Mouse (Mus musculus) embryo, embryonic 10 days (tissue): ENCODE measurements around the gene Orai3.
"Not testable (repeated sequence)": the region's sequence is repeated elsewhere in the genome, so short reads cannot be mapped to it uniquely, and the experiment has no call there.

ENCODE experiments used
- DNase-seq: peaks from one replicate; pipeline ENCODE4 v3.0.0-alpha.2; 2015; ENCODE audit warnings: low spot score

Gene Orai3

DNA sequence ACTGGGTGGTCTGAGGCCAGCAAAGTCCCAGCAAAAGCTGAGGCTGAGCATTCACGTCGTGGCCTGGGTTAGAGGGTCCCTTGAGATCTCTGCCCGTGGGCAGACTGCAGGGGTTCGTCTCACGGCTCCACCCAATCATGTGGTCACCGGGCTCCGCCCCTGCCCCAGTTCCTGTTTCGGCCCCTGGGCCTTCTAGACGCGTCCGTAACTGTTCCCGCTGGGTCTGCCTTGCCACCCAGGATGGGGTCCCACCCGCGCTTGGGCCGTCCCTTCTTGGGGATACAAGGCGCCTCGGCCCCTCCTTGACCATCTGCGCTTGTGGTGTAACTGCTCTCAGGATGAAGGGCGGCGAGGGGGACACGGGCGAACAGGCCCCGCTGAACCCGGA is at the start of gene Orai3:
Orai3 (plus strand) TSS at position 165 of the 388 bp plus-strand sequence.
- DNase-seq = peak; percentile 85

DNA sequence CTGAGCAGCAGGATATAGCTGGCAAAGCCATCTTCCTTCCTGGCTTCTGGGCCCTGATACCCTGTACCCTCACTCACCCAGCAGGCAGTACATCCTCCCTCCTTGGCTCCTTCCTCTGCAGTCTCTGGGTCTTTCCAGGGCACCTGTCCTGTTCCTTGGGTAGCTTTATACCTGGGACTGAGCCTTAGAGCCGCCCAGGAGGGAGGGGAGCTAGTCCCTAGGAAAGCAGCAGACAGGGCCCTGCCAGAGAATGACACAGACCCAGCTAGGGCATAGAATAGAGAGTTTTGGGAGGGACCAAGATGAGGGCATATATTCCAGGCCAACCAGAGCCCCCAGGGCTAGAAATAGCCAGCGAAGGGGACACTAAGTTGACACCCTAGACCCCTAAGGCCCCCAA is 44.1 kb upstream of the Orai3 start:
- no peak for DNase-seq

DNA sequence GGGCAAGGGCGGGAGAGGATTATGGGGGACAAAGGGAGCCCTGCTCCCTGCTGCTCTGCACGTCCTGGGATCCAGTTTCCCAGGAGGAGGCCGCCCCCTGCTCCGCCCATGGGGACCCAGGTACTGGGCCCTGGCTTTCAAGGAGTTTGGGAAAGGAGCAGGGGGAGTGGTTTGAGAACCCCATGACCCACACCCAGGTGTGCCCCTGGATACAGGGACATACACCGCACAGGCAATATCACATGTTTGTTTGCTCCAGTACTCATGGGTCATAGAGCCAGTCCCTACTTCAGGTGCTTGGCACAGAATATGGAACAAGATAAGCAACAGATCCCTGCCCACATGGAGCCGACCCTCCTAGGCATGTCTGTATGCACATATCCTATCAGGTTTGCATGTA is 43.7 kb upstream of the Orai3 start:
- DNase-seq = no peak

DNA sequence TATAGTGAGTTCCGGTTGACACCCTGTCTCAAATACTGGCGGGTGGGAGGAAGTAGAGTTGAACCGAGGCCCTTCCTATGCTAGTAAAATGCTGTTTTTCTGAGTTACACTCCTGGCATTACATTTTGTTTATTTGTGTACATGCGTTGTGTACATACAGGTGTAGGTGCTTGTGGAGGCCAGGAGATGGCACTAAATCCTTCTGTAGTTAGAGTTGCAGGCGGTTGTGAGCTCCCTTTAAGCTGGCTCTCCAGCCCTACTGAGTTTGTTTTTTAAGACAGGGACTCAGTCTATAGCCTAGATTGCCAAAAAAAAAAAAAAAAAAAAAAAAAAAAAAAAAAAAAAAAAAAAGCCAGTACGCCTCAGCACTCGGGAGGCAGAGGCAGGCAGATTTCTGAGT is 41.7 kb upstream of the Orai3 start:
- no peak for DNase-seq

DNA sequence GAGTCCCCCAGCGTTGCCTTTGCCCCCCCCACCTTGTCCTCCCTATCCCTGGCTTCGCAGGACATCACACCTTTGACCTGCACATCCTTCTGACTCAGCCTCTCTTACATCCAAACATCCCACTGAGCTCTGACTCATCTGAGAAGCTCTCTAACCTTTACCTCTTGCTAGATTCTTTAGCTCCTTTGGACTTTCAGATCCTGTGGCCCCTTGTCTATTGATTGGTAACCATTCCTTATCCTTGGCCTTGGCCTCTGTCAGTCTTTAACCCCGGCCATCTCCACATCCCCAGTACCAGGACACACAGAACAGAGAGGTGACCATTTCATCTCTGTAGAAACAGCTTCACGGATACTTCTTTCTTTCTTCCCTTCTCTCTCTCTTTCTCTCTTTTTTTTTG is 39.4 kb upstream of the Orai3 start:
- no peak for DNase-seq

DNA sequence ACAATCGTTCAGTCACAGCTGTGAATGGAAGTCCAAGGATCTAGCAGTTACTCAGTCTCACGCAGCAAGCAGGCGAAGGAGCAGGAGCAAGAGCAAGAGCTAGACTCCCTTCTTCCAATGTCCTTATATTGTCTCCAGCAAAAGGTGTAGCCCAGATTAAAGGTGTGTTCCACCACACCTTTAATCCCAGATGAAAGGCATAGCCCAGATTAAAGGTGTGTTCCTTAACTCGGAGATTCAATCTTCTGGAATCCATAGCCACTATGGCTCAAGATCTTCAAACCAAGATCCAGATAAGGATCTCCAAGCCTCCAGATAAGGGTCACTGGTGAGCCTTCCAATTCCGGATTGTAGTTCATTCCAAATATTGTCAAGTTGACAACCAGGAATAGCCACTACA is 37.5 kb upstream of the Orai3 start, which contains the start of gene Ctf2:
Ctf2 (minus strand) TSS at position 101 of the 400 bp plus-strand sequence.
- DNase-seq = not testable (repeated sequence)

DNA sequence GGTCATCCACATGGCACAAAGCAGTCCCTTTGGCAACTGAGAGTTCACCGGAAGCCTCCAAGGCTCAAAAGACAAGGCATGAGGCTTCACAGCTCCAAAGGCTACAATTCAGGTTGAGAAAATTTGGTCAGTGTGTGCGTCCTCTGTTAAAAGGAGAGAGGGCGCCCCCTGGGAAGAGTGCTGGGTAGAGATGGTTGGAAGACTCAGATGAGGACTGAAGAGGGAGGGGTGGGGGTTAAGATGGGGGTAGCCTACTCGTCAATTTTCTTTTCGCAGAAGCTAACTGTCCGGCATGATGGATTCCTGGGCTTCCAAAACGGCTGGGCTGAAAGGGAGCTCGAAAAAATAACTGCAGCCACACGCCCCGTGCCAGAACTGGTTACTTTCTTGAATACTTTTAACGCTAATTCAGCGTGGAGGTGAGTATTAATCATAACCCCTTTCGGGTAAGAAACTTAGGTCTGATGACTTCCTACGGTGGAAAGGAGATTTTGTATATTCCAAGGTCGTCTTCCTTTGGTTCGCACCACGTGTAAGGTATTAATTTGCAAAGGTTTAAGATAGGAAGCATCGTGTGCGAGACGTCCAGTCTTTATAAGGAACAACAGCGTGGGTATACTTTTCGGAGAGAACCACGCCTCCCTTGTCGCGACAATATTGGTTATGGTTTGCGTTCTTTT is 25.1 kb upstream of the Orai3 start, which contains the start of gene Fbxl19:
Fbxl19 (plus strand) TSS at position 178 of the 680 bp plus-strand sequence.
- peak; percentile 86 for DNase-seq

DNA sequence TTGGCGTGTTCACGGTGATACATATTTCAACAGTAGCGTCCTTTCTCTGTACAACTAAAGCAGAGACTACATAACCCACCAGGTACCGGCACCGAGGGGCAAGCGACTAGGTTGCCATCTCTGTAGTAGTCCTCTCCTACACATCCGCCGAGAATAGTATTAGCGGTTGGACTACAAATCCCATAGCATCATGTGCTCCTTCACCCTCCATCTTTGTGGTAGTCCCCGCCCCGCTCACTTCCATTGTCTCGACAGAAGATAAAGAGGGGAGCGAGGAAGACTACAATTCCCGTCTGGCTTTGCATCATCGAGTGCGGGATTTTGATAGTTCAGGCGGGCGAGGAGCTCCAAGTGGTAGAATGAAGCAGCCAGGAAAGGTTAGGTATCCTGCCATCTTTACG is 24.4 kb upstream of the Orai3 start:
- DNase-seq = peak; percentile 97

DNA sequence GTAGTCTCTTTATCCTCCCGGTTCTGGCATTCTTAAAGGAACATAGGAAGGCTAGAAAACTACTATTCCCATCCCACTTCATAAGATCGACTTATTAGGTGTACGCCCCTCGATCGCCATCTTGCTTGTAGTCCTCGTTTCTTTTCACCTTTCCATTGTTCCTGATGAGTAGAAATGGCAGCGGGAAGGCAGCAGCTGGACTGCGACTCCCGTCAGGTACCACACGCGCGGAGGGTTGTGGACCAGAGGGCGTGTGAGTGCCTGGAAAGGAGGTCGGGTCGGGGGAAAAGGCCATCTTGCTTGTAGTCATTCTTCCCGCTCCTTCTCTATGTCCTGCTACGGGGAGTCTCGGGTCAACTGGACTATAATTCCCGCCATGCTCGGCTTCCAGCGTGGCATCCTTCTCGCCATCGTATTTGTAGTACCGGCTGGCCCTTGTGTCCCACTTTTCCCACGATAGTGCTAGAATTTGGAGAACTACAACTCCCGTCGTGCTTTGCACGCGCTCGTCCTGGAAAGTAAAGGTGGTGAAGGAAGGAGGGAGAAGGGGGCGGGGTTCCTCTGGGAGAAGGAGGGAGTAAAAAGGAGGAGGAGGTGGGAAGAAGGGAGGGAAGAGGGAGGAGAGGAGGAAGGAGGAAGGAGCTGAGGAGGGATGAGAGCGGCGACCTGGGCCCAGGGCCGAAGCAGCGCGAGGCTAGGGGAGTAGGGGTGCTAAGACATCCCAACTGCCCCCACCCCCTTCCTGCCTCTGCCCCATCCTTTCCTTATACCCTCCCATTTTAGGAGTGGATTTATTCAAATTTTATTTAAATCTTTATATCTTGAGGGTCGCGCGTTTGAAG is 23.7 kb upstream of the Orai3 start:
- peak; percentile 98 for DNase-seq

DNA sequence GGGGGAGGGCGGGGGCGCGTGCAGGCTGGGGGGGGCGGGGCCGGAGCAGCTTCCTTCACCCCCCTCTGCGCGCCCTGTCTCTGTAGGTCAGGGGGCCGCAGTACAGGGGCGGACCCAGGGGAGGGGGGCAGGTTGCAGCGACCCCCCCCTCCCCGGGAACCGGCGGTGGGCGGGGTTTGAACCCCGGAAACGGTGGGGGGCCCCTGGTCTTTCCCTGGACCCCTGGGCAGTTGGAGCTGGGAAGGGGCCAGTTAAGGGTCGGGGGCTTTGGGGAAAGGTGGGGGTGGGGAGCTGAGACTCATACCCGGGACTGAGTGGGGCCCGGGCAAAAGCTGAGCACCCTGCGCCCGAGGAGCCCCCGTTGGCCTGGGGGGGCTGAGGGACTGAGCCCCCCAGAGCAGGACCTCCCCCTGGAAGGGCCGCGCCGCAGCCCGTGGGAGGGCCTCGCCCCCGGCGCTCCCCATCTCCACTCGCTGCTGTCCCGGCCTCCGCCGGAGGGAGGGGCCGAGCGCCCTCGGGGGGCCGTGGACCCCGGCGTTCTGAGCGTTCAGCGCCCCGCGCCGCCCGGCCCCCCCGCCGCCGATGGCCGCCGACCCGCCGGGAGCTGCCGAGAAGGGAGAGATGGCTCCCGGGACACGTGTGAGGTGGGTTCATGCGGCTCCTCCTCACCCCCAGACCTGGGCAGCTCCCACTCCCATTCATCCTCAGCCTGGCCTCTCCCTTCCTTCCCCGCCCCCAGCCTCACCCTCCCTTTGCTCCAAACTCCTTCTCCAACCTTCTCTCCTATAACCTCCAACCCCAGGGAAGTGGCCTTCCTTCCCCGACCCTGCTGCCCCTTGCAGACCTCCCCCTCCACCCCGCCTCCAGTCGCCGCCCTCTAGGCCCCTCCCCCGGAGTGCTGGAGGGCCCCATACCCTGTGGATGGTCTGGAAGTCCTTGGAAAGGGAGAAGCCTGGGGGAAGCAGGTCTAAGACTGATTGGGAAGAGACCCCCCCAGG is 22.8 kb upstream of the Orai3 start:
- peak; percentile 80 for DNase-seq

DNA sequence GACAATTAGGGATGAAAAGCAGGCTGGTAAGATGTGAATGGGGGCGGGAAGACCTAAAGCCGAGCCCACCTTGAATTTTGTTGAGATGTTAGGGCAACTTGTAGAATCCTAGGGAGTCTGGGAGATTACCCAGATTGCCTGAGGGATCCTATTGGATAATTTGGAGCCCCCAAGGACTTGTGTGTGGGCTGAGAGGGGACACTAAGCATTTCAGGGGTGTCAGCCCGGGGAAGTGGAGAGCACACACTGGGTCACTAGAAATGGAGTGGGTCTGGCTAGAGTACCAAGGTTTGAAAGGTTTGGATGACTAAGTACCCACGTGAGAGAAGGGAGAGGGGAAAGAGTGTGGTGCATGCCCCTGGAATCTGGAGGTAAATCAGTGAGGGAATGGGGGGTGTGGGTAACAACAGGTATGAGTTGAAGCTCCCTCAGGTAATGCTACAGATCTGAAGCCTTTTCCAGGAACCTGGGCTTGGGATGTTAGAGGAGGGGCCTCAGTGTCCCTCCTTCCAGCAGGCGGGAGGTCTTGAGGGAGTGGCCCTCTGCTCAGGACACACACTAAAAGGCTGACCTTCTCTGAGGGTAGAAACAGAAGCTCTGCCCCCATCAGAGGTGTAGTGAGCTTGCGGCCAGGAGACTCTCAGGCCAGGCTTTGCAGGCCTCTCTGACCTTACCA is 21.9 kb upstream of the Orai3 start:
- DNase-seq = no peak

DNA sequence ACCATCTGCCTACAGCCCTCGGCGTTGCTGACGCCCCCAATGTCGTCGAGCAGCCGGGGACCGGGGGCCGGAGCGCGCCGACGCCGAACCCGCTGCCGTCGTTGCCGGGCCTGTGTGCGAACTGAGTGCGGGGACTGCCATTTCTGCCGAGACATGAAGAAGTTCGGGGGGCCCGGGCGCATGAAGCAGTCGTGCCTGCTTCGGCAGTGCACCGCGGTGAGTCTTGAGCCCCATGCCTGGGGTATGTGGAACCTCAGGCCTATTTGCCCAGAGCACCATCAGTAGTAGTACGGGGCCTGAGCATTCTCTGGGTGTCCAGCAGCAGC is 21.4 kb upstream of the Orai3 start:
- no peak for DNase-seq

DNA sequence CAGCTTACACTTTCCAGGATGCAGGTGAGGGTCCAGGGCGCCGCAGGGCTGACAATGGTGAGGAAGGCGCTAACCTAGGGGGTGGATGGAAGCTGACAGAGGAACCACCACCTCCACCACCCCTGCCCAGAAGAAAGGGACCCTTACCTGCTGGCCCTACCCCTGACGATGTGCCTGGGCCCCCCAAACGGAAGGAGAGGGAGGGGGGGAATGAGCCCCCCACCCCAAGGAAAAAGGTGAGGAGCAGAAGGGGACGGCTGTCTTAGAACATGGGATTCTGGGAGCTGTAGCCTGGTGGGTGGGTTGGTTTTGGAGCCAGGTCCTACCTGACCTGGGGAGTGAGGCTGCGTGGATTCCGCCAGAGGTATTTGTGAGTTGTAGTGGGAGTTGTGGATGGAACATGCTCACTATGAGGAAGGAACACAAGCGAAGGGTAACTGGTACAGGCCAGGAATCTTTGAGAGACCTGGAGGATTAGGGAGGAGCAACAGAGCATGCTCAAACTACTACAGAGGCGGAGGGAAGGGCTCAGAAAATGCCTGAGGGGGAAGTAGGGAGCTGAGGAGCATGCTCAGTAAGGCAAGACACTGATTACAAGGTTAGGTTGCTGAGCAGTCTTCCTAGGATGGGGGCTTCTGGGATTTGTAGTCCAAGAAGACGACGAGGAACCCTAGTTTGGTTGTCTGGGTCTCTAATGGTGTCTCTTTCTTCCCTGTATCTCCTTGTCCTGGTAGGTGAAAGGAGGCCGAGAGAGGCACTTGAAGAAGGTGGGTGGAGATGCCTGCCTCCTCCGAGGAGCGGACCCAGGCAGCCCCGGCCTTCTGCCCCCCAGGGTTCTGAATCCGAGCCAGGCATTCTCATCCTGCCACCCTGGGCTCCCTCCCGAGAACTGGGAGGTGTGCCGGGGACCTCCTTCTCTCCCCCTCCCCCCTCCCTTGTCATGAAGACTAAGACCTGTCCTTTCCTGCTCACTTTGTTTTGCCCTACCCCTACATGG is 19.2 kb upstream of the Orai3 start:
- DNase-seq = peak; percentile 42

DNA sequence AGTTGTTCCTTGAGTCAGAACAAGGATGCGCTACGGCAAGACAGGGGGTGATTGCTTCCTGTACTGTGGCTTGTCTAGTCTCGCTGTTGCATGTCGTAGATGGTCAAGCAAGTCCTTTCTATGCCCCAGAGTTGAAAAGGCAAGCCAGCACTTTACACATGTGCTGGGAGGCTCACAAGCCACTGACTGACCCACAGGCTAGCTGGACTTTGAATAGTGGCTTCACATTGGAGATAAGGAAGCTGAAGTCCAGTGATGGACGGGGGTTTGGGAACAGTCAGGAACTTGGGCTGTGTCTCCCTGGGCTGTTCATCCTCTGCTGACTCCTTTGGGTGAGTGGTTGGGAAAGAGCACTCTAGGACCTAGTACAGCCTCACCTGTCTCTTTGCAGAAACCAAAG is 18.0 kb upstream of the Orai3 start:
- no peak for DNase-seq

DNA sequence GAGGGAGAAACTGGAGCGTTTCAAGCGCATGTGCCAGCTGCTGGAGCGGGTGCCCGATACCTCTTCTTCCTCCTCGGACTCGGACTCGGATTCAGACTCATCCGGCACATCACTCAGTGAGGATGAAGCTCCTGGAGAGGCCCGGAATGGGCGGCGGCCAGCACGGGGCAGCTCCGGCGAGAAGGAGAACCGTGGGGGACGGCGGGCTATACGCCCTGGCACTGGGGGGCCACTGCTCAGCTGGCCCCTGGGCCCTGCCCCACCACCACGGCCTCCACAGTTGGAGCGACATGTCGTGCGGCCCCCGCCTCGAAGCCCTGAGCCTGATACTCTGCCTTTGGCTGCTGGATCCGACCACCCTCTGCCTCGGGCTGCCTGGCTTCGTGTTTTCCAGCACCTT is 17.5 kb upstream of the Orai3 start:
- no peak for DNase-seq

DNA sequence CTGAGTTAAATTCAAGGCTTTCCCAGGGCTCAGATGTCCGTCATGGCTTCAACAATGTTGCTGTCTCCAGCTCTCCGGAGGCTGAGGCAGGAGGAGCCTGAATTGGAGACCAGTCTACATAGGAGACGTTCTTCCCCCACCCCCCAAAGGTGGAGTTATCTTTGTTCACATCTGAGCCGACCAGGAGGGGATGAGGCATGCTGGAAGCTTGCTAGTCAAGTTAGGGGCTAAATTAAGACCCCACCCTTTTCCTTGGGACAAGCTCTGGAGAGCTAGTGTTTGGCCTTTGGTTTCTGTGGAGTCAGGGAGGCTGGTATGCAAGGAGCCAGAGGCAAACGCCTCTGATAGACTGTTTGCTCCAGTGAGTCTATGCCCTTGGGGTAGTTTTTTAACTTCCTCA is 16.5 kb upstream of the Orai3 start:
- DNase-seq = no peak

DNA sequence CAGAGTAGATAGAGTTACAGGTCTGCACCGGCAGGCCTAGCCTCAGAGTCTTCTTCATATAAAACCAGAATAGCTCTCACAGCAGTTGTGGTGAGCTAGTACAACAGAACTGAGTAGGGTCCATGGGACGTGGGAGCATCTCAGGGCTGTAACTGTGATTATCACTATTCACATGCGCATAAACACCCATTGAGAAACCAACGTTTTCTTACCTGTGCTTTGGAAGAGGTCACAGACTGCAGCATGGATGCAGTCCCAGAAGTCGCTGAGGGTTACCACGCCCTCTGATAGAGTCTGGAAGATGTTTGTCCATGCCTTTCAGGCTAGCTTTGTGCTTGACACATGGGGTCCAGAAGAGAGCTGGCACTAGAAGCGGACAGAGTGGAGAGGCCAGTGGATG is 15.9 kb upstream of the Orai3 start:
- no peak for DNase-seq

DNA sequence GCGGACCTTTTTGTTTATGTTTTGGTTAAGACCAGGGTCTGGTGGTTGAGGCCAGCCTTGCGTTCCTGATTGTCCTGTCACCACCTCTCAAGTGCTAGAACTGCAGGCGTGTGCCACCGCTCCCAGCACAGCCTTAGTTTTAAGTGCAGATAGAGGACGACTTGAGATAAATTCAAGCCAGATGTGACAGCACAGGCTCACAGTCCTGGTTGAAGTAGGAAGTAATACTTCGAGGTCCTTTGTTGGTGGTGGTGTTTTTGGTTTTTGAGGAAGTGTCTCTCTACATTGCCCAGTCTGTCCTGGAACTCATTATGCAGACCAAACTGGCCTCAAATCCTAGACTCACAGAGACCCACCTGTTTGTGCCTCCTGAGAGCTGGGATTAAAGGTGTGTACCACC is 9.9 kb upstream of the Orai3 start:
- peak; percentile 41 for DNase-seq

DNA sequence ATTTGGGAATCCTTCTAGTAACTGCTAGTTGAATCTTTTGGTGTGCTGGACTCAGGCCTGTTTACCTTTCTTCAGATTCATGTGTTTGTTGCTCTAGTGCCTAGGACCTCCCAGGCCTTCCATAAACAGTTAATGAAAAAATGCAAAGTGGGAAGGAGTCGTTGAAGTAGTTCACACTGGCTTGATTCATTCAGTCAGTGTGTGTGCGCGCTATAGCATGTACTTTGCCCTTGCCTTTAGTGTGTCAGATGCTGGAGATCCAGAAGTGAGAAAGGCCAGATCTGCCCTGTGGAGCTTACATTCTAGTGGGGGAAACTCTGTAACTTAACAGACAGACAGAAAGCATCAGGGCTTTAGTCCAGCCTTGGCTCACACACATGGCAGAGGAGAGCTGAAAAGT is 9.1 kb upstream of the Orai3 start:
- no peak for DNase-seq

DNA sequence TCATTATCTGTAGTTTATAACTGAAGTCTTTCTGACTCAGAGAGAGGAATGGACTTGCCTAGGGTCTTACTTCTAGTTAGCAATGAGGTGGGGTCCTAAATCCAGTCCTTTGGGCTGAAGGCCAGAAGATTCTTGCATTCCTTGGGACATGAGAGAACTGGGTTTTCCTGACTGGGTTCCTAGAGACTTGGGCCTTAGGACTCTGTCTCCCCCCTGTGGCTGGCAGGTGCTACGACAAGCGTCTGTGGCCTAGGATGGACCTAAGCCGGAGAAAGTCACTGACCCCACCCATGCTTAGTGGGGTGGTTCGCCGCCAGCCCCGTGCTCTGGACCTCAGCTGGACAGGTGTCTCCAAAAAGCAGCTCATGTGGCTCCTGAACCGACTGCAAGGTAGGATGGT is 8.6 kb upstream of the Orai3 start:
- DNase-seq = peak; percentile 83

DNA sequence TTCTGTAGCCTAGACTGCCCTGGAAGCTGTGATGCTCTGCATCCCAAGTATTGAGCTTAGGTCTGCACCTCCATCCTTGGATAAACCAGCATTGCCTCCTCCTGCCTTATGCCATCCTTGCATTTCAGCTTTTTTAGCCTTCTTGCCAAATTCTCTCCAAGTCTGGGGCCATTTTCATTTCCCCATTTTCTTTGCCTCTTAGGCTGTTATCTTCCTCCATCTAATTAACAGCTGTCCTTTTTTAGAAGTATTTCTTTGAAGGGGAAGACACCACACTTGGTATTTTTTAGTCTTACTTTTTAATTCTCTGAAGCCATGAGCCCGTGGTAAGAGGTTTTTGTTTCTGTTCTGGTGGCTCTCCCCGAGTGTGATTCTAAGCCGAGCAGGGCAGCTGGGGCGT is 6.0 kb upstream of the Orai3 start:
- no peak for DNase-seq
